Mouse (Mus musculus): ENCODE measurements around the gene Cnpy4.

Cnpy4 gene

GRCm38 (mm10) chr5:138186950-138187638 lies at the start of gene Cnpy4, which contains the start of gene Taf6:
Gene Cnpy4, plus strand, starts transcription at chr5:138187485.
Gene Taf6, minus strand, starts transcription at chr5:138187451.
- DNase-seq (ENCODE audit: low spot score in 2 of 2), result peak; percentile 78 to 79

GRCm38 (mm10) chr5:138137935-138138549 lies 49.2 kb upstream of the Cnpy4 start:
- DNase-seq (ENCODE audit: low spot score in 2 of 2), result no peak

GRCm38 (mm10) chr5:138138585-138138984 lies 48.7 kb upstream of the Cnpy4 start:
- no peak for DNase-seq (ENCODE audit: low spot score in 2 of 2)

- no peak for DNase-seq (ENCODE audit: low spot score in 2 of 2)
Observed at GRCm38 (mm10) chr5:138154390-138154789, 32.9 kb upstream of the Cnpy4 start.

- DNase-seq (ENCODE audit: low spot score in 2 of 2), result peak; percentile 78 to 84
Observed at GRCm38 (mm10) chr5:138155443-138155976, 31.8 kb upstream of the Cnpy4 start, which contains the start of gene Zfp113. Gene Zfp113, minus strand, starts transcription at chr5:138155744.

GRCm38 (mm10) chr5:138160224-138160762 lies 27.0 kb upstream of the Cnpy4 start:
- no peak for DNase-seq (ENCODE audit: low spot score in 2 of 2)

- peak; percentile 91 to 93 for DNase-seq (ENCODE audit: low spot score in 2 of 2)
Observed at GRCm38 (mm10) chr5:138160842-138161665, 26.2 kb upstream of the Cnpy4 start, which contains the start of gene Cops6. Gene Cops6, plus strand, starts transcription at chr5:138161071.

- no peak for DNase-seq (ENCODE audit: low spot score in 2 of 2)
Observed at GRCm38 (mm10) chr5:138163046-138163445, 24.2 kb upstream of the Cnpy4 start.

- no peak for DNase-seq (ENCODE audit: low spot score in 2 of 2)
Observed at GRCm38 (mm10) chr5:138163610-138164009, 23.7 kb upstream of the Cnpy4 start.

GRCm38 (mm10) chr5:138165594-138165993 lies 21.7 kb upstream of the Cnpy4 start:
- DNase-seq (ENCODE audit: low spot score in 2 of 2), result no peak

GRCm38 (mm10) chr5:138170936-138171561 lies 16.2 kb upstream of the Cnpy4 start:
- peak; percentile 93 to 94 for DNase-seq (ENCODE audit: low spot score in 2 of 2)

- peak; percentile 97 to 98 for DNase-seq (ENCODE audit: low spot score in 2 of 2)
Observed at GRCm38 (mm10) chr5:138171695-138172491, 15.4 kb upstream of the Cnpy4 start, which contains the start of the genes Ap4m1 and Mcm7. Gene Ap4m1, plus strand, starts transcription at chr5:138172002. Gene Mcm7, minus strand, starts transcription at chr5:138172422.

- no peak for DNase-seq (ENCODE audit: low spot score in 2 of 2)
Observed at GRCm38 (mm10) chr5:138173217-138173616, 14.1 kb upstream of the Cnpy4 start.

GRCm38 (mm10) chr5:138187661-138188306 lies 499 bp downstream of the Cnpy4 start:
- DNase-seq (ENCODE audit: low spot score in 2 of 2), result peak; percentile 17 to 45

- DNase-seq (ENCODE audit: low spot score in 2 of 2), result peak; percentile 75 to 84
Observed at GRCm38 (mm10) chr5:138193771-138194727, 6.8 kb downstream of the Cnpy4 start, which contains the start of gene Mblac1. Gene Mblac1, plus strand, starts transcription at chr5:138194314.

- peak in 1 of 2 experiments; percentile 21 for DNase-seq (ENCODE audit: low spot score in 2 of 2)
Observed at GRCm38 (mm10) chr5:138194755-138195345, 7.6 kb downstream of the Cnpy4 start.

GRCm38 (mm10) chr5:138195463-138195862 lies 8.2 kb downstream of the Cnpy4 start:
- no peak for DNase-seq (ENCODE audit: low spot score in 2 of 2)

GRCm38 (mm10) chr5:138199576-138199975 lies 12.3 kb downstream of the Cnpy4 start:
- no peak for DNase-seq (ENCODE audit: low spot score in 2 of 2)

All from urinary bladder, adult 18-20 months (tissue).